Mouse (Mus musculus) kidney, adult 11 months (tissue): ENCODE measurements around the gene Creb5.

ENCODE experiments used
- DNase-seq: peaks from one replicate; pipeline ENCODE4 v3.0.0; 2022

The Creb5 gene

DNA sequence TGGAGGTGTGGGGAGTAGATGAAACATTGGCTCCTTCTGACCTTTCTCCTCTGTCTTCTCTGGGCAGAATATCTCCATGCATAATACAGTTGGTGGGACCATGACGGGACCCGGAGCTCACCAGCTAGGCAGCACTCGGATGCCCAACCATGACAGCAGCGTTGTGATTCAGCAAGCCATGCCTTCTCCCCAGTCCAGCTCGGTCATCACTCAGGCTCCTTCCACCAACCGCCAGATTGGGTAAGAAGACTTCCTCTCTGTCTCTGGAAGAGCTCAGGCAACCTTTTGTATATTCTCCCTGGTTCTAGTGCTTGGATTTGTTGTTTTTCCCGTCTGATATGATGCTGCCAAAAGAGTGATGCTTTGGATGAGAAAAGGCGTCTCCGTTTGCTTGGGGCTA, 160.4 kb downstream of the Creb5 start:
- no peak for DNase-seq

DNA sequence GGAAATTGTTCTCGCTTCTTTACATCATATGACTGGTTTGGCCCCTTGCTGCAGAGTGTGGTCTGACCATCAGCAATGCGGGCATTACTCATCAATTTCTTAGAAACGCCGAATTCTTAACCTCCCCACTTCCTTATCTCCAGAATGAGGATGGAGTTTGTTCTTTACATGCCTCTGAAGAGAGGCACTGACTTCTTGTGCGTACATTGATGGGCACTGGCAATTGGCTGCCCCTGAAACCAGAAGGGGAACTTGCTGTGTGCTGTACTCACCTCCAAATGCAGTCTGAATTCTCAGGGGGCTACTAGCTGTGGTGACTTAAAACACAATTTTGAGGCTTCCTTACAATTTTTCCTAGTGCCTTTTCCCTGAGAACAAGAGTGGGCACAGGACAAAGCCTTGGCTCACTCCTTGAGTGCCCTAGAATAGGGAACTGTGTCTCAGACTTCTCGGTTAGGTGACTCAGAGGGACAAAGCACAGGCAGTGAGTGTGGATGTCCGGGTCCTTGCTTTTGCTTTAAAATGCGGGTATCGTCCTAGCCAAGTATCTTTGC, 161.3 kb downstream of the Creb5 start:
- DNase-seq = no peak

DNA sequence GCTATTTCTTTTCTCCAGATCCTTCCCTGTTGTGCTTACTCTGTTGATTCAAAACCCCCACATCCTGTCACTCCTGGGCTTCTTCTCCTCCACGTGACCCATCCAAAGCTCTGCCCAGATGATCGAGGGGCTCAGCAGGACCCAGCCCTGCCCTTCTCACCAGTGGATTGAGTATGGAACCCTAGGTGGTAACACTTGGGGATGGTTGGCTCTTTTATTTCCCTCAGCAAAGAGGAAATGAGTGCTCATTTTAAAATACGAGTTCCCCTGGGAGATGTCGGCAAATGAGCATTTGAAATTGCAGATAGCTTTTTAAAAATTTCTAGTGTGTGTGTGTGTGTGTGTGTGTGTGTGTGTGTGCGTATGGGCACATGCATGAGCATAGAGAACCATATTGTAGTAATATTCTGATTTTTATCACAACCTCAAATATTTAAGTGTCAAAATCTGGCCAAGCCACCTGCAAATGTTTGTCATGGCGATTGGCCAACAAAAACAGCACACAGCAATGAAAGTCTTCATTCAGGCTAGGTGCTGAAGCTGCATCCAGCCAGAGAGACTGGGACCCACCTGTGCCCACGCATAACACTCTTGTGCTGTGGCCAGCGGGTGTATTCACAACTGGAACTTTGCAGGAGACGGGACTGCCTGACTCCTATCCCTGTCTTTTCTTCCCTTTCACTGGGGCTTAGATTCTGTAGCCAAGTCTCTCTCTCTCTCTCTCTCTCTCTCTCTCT, 162.5 kb downstream of the Creb5 start:
- DNase-seq = no peak

DNA sequence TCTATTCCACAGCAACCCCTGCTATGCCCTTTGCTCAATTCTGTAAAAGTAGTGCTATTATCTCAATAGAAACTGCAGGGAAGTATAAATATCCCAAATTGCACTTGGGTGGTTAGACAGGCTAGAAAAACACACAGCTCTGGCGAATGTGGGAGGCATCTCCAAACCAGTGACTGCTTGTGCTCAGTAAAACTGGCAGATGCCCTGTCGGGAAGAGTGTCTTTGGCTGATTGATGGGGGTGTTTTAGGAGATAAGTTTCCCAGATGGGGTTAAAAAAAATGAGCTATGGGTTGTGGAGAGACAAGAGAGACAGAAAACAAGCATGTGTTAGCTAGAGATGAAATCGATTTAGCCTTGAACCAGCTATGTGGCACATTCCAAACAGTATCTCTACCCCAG, 163.4 kb downstream of the Creb5 start:
- DNase-seq = no peak

DNA sequence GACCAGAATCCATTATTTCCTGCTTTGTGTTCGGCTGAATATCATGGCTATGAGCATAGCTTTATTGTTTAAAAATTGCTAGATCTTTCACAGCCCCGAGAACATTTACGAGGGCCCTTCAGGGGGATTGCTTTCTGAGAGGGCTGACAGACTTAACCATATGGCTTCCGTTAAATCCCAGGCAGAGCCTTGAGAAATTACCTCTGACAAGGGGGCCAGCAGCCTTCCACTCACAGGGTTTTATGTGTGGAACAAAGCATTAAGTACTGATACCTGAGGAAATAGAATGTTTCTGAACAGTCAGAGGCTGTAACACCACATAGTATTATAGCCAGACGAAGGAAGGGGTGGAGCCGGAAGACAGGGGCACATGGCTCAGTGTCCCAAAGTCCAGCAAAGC, 165.2 kb downstream of the Creb5 start:
- no peak for DNase-seq

DNA sequence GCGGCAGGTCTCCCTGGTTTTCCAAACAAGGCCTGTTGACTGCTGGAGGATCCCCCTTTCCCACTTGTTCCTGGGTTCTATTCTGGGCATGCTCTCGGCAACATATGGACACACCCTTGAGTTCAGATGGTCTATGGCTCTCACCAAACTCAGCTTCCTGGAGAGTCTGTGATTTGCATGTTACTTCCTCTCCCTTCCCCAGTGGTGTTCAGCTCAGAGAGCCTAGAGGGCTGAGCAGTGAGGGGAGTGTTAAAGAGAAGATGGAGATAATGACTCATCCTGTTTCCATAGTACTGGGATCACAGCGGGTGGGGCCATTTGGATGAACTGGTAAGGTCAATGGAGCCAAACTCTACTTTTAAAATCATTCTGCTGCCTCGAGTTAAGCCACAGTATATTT, 168.4 kb downstream of the Creb5 start:
- DNase-seq = no peak

DNA sequence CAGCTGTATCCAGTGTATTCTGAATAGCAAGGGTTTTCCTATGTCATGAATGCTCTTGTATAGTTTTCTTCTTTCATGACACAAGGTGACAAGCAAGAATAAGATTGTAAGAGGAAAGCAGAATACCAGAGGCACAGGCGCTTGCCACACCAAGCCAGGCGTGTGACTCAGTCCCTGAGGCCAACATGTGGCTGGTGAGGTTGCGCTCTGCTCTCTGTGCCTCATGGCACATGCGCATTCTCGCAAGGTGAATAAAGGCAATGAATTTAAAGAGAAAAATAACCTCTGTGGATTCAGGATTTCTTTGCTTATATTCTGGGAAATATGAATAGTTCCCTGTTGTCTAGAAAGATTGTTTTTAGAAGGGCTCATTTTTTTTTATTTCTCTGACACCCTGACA, 169.0 kb downstream of the Creb5 start:
- DNase-seq = no peak

DNA sequence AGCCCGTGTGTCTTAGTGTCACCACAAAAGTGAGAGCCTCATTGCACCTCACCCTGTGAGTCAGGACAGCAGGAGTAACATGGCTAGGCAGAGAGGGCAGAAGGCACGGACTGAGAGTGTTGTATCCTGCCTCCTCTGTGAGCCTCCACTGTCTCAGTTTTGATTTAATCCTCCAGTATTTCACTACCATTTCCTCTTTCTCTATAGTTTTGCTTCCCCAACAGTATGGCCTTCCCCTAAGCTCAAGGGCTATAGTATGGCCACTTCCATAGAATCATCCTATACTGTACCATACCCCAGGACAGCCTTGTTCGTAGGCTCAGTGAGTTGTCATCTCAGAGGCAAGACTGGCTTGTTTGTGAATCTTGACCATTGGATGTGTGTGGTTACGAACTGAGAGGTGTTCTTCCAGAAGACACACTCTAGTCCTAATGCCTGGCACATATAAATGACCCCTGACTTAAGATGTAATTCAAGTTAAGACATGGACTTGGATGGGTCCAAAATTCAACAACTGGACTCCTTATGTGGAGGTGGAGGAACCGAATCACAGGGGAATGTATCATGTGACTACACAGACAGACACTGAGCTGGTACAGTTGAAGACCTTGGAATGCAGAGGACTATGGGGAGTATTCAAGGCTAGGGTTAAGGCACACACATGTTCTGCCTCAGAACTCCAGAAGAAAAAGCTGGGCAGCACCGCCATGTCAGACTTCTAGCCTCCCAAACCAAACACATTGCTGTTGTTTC, 173.1 kb downstream of the Creb5 start:
- DNase-seq = no peak

DNA sequence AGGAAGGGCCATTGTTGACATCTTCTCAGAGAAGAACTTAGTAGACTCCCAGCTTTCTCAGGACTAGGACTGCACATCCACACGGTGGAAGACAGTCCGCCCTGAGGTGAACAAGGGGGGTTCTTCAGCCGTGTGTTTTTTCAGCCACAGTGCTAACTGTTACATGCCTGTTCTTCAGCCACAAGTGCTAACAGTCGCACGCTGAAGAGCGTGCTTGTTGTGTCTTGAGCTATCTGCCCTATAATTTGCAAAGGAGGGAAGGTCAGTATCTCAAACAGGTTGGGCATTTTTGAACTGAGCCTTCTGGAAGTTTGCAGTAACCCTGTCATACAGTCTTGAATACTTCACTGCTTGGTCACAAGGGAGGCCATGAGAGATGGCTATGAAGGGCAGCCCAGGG, 174.0 kb downstream of the Creb5 start:
- no peak for DNase-seq

DNA sequence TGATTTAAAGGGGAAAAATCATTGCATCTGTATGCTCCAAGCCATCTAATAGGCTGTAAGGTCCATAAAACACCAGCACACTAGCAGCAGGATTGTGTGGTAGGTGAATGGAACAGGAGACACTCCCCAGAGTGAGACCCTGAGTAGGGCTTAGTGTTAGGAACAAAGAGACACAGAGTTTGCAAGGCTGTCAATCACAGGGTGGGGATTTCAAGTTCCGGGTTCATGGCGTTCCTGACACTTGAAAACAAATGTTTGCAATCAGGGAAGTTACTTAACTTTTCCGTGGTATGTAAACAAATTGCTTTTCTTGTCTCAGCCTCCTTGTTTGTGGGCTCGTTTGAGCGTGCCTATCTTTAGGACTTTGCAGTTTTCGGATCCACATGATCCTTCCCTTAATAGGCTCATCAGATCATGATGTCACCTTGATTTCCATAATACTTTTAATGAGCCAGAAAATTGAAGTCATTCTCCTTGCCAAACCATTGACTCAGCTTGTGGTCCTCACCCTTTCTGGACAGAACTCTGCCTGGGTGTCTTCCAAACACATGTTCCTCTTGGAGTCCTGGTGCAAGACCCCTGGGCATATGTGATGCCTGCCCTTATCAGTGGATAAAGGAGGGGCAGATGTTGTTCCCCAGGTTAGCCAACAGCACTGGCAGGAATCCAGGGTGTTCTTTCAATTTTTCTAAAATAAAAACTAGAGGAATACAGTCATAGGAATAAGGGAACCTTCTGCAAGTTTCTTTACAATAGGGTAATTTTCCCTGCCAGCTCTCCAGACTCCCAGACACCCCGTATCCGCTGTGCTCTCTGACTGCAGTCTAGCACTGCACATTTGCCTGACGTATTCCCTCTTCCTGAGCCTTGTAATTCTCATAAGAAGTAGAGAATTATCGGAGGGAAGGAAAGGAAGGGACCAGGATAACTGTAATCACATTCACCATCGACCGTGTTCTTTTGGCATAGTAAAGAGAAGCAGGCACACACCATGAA, 175.0 kb downstream of the Creb5 start:
- DNase-seq = no peak

DNA sequence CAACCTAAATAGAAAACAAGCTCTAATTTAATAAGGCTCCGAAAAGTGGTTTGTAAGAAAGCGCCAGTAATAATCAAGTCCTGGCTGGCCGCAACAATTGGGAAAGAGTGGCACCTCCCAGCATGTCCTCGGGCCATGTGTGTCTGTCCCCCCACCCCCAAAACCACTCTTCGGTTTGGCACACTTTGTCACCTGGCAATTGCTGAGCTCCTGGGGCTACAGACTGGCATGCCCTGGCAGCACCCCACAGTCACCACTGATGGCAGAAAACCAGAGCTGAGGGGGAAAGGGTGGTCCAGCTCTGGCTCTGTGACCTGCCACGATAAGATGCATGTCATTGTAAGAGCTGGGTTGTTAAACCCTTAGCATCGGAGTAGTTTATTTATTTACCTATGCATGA, 175.7 kb downstream of the Creb5 start:
- DNase-seq = no peak

DNA sequence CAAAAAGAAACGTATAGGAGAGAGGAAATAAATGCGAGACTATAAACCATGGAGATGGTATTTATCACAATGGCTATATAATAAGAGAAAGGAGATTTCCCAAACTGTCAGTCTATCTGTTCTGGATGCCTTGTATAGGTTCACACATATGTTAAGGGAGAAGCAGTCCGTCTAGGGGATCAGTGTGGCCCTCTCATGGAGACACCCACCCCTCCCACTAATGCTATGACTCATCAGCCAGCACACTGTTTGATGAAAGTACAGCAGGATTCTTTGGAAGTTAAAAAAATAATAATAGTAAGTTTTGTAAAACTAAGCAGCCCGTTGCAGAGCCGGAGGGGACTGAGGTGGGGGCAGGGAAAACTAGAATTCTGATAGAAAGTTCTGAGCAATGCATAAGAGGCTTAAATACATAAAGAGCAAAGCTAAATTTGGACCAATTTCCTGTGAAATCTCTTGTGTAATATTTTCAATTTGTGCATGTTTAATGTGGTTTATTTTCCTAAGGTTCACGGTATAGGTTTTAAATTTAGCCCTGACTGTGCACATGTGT, 176.3 kb downstream of the Creb5 start:
- DNase-seq = no peak

DNA sequence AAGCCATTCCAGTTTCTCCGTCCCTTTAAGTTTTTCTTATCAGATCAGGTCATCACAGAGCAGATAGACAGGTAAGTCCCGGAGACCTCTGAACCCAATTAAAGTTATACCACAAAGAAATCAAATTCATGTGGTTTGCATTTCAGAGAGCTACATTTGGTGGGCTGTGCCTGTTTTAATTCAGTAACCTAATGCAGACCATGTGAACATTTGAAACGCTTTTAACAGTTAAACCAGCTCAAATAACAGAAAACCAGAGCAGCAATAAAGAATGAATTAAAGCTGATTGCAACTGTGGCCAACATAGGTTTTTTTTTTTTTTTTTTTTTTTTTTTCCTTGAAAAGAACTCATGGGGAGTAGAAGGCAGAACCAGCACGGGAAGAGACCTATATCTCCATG, 182.1 kb downstream of the Creb5 start:
- no peak for DNase-seq

DNA sequence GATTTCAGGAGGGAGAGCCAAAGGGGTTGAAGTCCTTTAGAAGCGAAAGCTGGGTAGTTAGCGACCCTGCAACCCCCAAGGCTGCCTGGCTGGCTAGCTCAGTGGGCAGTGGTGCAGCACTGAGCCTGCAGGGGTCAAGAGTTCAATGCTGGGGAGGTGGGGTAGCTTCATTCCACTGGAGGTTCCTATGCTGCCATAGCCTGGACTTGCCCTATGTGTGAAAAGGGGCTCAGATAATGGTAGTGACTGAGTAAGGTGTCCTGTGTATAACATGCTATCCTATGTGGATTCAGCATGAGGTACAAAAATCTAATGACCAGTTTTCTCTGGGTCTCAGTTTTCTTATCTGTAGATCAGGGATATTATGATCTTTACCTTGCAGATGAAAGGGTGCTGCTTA, 182.6 kb downstream of the Creb5 start:
- no peak for DNase-seq

DNA sequence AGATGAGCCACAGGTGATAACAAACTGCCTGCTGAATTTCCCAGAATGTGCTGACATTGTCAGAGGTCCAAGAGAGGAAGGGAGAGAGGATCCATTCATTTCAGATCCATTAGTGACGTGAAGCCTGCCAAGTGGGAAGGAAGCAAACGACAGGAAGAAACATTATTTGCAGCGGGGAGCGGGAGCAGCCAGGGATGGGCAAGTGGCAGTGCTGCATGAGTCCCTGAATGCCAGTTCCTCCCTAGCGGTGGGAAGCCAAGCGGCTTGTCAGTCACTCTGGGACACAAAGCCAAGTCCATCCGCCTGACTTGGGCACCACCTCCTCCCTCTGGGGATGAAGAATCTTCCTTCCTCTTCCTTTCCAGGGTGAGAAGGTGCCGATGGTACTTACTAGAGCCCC, 183.5 kb downstream of the Creb5 start:
- DNase-seq = peak; percentile 11

DNA sequence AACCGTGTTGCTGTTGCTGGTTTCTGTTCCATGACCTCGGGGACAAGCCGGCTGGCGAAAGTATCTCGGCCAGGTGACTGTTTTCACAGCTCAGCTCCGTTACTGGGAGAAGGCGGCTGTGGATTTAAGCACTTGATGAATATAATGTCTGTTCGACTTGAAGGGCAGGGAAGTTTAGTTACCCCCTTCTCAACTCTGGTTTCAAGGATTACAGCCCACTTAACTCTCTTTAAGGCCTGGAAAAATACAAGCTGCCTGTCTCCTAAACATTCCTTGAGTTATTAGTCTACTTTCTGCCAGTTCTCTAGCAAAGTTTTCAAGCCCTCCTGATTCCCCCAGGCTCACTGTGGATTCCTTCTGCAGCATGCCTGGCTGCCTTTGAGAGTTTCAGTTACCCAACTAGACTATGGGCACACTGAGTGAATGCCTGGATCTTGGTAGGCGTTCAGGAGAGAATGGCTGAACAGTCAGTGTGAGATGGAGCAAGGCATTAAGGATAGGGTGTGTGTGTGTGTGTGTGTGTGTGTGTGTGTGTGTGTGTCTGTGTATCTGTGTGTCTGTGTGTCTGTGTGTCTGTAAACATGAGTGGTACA, 184.0 kb downstream of the Creb5 start:
- DNase-seq = no peak

DNA sequence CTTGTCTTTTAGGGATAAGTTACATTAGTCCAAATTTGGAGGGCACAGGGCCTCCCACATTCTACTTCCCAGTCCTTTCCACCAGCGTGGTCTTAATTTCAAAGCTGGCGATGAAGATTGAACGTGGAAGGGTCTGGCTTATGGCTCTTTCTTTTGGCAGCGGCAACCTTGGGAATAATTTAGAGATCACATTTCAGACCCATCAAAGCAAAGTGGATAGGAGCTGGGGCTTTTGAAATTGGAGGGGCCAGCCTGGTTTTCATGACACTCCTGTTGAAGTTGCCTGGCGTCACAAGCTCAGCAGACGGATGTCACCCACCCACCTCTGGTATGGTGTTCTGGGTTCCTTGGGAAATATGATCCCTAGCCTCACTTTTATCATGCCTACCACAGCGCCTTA, 185.7 kb downstream of the Creb5 start:
- no peak for DNase-seq

DNA sequence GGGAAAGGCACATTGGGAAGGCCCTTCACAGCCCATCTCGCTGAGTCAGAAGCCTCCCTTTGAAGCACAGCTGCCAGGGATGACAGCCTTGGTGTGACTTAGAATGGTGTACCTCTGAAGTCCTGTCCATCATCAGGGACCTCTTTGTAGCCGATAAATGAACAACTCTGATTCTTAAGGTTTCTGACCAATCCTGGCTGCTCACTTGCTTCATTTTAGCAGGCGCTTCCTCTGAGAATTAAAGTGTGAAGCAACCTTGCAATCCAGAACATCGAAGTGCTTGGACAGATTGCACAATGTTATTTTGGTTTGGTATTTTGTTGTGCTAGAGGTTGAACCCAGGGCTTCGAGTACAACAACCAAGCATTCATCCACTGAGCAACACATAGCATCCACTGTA, 190.4 kb downstream of the Creb5 start:
- no peak for DNase-seq

DNA sequence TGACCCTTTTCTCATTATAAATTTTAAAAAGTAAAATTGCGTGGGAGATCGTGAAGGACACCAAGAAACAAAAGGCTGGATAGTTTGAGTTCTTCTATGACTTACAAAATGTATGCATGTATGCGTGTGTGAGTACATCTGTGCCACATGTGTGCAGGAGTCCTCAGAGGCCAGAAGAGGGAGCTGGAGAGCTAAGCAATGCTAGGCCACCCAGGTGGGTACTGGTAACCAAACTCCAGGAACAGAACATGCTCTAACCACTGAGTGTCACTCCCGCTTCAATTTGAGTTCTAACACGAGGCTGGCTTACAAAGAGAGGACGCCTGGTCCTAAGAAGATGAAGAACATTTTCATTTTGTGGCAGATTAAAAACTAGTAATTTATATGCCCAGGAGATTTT, 203.8 kb downstream of the Creb5 start:
- DNase-seq = no peak

DNA sequence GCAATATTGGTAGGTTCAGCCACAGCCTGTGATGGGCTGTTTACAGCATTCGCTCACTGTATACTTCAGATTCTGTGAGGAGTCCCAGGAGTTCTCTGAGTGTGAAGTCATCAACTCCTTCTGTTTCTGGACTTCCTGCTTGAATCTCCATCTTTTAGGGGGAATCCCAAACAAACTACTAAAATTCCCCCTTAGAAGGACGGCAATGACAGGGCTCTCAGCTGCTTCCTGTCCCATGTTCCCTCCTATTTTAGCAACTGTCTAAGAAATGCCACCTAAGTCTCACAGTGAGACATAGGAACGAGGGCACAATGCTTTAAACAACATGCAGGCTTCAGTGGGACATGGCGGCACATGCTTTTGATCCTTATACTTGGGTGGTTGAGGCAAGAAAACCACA, 204.3 kb downstream of the Creb5 start:
- no peak for DNase-seq

DNA sequence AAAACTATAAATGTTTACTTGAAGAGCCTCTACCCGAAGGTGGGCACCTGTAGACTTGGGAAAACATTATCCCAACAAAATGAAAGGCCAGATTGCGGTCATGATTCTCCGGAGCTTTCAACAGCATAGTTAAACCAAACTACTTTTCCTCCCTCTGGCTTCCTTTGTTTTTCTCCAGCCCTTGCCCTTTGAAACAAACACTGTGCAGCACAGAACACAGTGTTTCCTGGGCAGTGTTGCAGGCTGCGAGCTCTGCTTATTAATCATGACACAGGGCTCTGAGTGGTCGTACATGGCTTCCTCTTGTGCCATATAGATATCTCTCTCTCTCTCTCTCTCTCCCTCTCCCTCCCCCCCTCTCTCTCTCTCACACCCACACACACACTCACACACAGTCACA, 206.8 kb downstream of the Creb5 start:
- DNase-seq = no peak

DNA sequence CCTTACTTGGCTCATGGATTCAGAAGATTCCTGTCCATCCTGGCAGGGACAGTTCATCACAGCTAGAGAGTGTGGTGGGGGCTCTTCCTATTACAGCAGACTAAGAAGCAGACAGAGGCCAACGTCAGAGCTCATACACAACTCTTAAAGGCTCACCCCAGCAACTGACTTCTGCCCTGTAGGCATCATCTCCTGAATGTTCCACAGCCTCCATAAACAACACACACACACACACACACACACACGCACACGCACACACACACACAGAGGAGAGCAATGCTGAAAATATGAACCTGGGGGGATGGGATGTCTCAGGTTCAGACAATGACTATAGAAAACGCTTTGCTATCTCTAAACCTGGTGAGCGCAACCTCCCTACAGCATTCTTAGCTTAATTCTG, 208.6 kb downstream of the Creb5 start:
- no peak for DNase-seq
